Mouse (Mus musculus) hindbrain, embryonic 12.5 days (tissue): Measurements from ENCODE around the gene Dock4. TPM values are rescaled to one million over a fixed set of nuclear protein-coding genes. Genes with fewer than 3 reads are reported as not detected.
A peak's percentile ranks its signal among the peaks of the same experiment; 100 is the strongest.

Experiments
- ATAC-seq: fragments of 200-750 bp; cut with Nextera tagmentation; 2 replicates; pipeline ENCODE4 v1.8.0; 2017; ENCODE audit warnings: moderate TSS enrichment; ENCODE audit not compliant: low FRiP score
- H3K27ac ChIP-seq: fragments of 300-500 bp; sonication (generic); 2 replicates; pipeline ENCODE4 v1.5.1; 2016; ENCODE audit warnings: mild to moderate bottlenecking
- H3K27me3 ChIP-seq: fragments of 300-500 bp; sonication (generic); 2 replicates; pipeline ENCODE4 v1.6.1; 2016; ENCODE audit warnings: mild to moderate bottlenecking
- H3K36me3 ChIP-seq: fragments of 300-500 bp; sonication (generic); 2 replicates; pipeline ENCODE4 v1.6.1; 2016; ENCODE audit warnings: mild to moderate bottlenecking
- H3K4me1 ChIP-seq: fragments of 300-500 bp; sonication (generic); 2 replicates; pipeline ENCODE4 v1.6.1; 2016
- H3K4me2 ChIP-seq: fragments of 300-500 bp; sonication (generic); replicated peaks from 2 replicates; pipeline ENCODE4 v1.6.1; 2016; ENCODE audit warnings: mild to moderate bottlenecking
- H3K4me3 ChIP-seq: fragments of 300-500 bp; sonication (generic); 2 replicates; pipeline ENCODE4 v1.5.1; 2016; ENCODE audit warnings: mild to moderate bottlenecking
- H3K9ac ChIP-seq: fragments of 300-500 bp; sonication (generic); 2 replicates; pipeline ENCODE4 v1.6.1; 2016; ENCODE audit warnings: mild to moderate bottlenecking, moderate library complexity
- H3K9me3 ChIP-seq: fragments of 300-500 bp; sonication (generic); replicated peaks from 2 replicates; pipeline ENCODE4 v1.6.1; 2016; ENCODE audit warnings: mild to moderate bottlenecking
- WGBS: fragments of 180-500 bp; shearing (Covaris S2); methylation state at CpG from one replicate; pipeline ENCODE4 v1.1.7; 2016; 5-methylcytosine and 5-hydroxymethylcytosine counted together
- polyA plus RNA-seq: library from polyadenylated mRNA; unstranded; fragments of >200 nt; fragmentation: Nextera tagmentation; extraction: Ambion mirVana; gene quantifications from 2 replicates; pipeline ENCODE4 v1.2.1, GENCODE M21; 2016

The Dock4 gene
- polyA plus RNA-seq, 1 experiment from 2014 or later, result 45.0 TPM

DNA sequence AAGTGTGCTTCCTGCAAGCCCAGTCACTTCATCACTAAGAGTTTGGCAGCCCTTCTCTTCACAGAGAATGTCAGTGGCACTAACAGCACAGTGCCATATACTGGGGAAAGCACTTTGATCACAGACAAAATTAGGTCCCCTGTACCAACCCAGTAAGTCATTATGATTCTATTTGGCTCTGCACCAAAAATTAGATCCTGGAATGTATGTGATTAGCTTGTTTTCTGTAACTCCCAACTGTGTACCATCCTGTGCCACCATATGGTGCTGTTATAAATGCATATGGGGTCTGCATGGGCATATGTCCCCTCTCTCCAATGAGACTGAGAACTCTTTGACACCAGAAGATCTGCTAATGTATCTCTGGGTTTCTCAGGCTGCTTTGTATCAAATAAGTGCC, 382.3 kb downstream of the Dock4 start:
- Histone ChIP-seq H3K4me2 (no peak overlapping the region), H3K4me3 (no peak overlapping the region), H3K4me1 (no peaks in the 10 kb centered on the region), H3K9ac (no peak overlapping the region), H3K27ac (no peak overlapping the region), H3K27me3 (no peaks in the 10 kb centered on the region), H3K9me3 (no peaks in the 10 kb centered on the region), H3K36me3 (peaks cover 25% of the 10 kb centered on the region)
- no peak for ATAC-seq

DNA sequence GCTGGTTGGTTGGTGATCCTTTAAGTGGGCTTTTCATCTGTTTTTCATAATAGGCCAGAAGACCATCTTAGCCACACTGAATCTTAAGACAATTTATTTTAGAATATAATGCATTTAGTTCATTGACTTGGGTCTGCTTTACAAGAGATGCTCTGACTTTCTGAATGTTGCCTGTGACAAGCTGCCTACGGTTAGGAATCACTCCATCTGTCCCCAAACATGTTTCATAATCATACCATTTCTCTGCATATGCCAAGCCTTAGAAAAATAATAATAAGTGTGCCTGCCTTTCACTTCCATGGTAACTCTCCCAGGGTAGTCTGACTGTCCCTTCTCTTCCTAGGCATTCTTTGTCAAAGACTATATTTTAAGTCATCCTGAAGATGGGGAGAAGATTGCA, 383.5 kb downstream of the Dock4 start:
- no peak for ATAC-seq
- WGBS, result 88% methylated on average over 1 of the region's 1 CpGs

DNA sequence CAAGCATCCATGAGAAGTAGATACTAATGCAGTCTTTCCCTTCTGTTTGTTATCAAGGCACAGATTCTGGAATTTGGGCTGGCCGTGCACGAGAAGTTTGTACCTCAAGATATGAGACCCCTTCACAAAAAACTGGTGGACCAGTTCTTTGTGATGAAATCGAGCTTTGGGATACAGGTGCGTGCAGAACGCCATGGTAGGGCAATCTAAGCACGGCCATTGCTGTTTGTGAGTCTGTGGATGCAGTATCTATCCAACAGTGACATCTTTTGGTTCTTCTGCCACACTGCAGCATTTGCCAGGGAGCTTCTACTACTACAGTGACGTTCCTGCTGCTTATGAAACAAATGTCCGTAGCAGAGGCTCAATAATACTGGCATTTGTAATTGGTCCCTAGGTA, 386.4 kb downstream of the Dock4 start:
- Histone ChIP-seq H3K4me3 (no peak overlapping the region), H3K4me2 (no peak overlapping the region), H3K27me3 (no peaks in the 10 kb centered on the region), H3K4me1 (no peaks in the 10 kb centered on the region), H3K36me3 (peaks cover 37% of the 10 kb centered on the region), H3K9ac (no peak overlapping the region), H3K9me3 (no peaks in the 10 kb centered on the region), H3K27ac (no peak overlapping the region)
- 69% methylated on average over 8 of the region's 8 CpGs for WGBS
- ATAC-seq, result no peak

More for the DNA sequence above, 383.5 kb downstream of the Dock4 start:
- peaks cover 29% of the 10 kb centered on the region for H3K36me3 ChIP-seq
- H3K9ac ChIP-seq, result no peak overlapping the region
- H3K27me3 ChIP-seq, result no peaks in the 10 kb centered on the region
- no peak overlapping the region for H3K27ac ChIP-seq
- no peak overlapping the region for H3K4me3 ChIP-seq
- no peak overlapping the region for H3K4me2 ChIP-seq
- H3K9me3 ChIP-seq, result no peaks in the 10 kb centered on the region
- no peaks in the 10 kb centered on the region for H3K4me1 ChIP-seq

DNA sequence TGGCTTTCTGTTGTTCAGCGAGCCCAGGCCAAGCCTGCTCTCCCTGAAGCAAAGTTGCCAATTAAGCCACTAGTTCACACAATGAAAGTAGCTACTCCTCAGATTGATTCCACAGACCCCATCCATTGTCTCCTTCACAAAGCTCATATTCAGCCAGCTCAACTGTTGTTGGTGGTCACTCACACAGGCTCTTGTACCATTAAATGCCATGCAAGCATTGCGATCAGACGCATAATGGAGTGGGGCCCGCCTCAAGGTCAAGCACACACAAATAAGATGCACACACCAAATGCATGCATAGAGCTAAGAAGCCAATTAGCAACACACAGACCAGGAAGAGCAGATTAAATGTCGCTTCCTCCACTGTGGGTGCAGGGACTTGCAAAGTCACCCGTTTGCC, 391.2 kb downstream of the Dock4 start:
- Histone ChIP-seq H3K36me3 (peaks cover 27% of the 10 kb centered on the region), H3K4me1 (peaks cover 6% of the 10 kb centered on the region; the same call in 1 of the 2 replicates), H3K27me3 (no peaks in the 10 kb centered on the region), H3K9me3 (no peaks in the 10 kb centered on the region), H3K9ac (no peak overlapping the region), H3K27ac (peak overlapping the region; percentile 48), H3K4me2 (no peak overlapping the region), H3K4me3 (no peak overlapping the region)
- WGBS, result 36% methylated on average over 6 of the region's 6 CpGs
- peak; percentile 69 for ATAC-seq

DNA sequence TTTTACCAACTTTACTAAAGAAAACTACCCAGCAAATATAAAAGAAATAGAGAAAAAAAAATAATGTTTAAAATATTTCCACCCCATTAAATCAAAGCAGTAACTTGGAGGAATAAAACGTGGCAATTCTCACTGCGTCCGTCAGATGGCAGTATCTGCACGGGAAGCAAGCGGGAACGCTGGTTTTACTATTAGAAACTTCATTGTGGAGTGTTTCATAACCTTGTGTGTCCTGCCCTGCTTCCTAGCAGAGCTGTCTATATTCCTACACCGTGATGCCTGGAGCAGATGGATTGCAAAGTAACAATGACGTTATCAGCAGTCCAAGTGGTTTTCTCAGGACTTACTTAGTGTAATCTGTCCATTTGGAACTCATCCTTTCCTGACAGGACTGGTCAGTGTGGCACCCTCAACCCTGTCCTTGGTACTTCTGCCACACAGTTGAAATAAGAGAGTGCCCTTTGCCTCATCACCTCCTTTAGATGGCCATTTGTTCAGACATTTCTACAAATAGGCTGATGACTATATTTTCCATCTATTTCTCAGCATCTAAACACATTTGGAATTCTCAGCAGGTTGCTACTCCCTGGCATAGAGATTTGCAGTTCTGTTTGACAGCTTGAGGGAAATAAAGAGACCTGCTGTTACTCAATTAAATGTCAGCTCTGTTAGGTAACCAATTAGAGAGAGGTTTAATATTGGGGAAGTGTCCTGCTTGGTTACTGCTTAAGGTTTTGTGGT, 392.0 kb downstream of the Dock4 start:
- H3K9me3 ChIP-seq, result no peaks in the 10 kb centered on the region

DNA sequence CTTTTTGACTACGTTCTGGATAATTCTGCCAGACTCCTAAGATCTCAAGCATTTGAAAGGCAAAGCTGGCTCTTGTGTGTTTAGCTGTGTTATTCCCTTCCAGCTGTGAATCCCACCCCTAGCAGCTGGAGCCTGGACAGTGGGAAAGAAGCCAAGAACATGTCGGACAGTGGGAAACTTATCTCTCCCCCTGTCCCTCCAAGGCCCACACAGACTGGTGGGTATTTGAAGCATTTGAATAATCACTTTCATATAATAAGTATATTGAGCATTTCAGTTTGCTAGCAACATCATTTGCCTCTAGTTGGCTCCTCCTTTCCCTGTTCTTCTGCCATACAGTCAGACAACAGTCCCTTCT, 392.6 kb downstream of the Dock4 start:
- no peak overlapping the region for H3K4me2 ChIP-seq
- H3K27me3 ChIP-seq, result no peaks in the 10 kb centered on the region
- no peak overlapping the region for H3K9ac ChIP-seq
- ATAC-seq, result no peak
- no peak overlapping the region for H3K27ac ChIP-seq
- no peak overlapping the region for H3K4me3 ChIP-seq
- H3K36me3 ChIP-seq, result peaks cover 14% of the 10 kb centered on the region
- H3K9me3 ChIP-seq, result no peaks in the 10 kb centered on the region
- WGBS, result 72% methylated on average over 2 of the region's 2 CpGs
- H3K4me1 ChIP-seq, result peaks cover 6% of the 10 kb centered on the region; the same call in 1 of the 2 replicates

More for the DNA sequence above, 392.0 kb downstream of the Dock4 start:
- H3K9ac ChIP-seq, result no peak overlapping the region
- peaks cover 6% of the 10 kb centered on the region; the same call in 1 of the 2 replicates for H3K4me1 ChIP-seq
- H3K4me3 ChIP-seq, result no peak overlapping the region
- H3K27ac ChIP-seq, result no peak overlapping the region
- peak; percentile 62; the same call in 1 of the 2 replicates for ATAC-seq
- H3K36me3 ChIP-seq, result peaks cover 20% of the 10 kb centered on the region
- no peaks in the 10 kb centered on the region for H3K27me3 ChIP-seq
- 7% methylated on average over 8 of the region's 8 CpGs for WGBS
- no peak overlapping the region for H3K4me2 ChIP-seq

DNA sequence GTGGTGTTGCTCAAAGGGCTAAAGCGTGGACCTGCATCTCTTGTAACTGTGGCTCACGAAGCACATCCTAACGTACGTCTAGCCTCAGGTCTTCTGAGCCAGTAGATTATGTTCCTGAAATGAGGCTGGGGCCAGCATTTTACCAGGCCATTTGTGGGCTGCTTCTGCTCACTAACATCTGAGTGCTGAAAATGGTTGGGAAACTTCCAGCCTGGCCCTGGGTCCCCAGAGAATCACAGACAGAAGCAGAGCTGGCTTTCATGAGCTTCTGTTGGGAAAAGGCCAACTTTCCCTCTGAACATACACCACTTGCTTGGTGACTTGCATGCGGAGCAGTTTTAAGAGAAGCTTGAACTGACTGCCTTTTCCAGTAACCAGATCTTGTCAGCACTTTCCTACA, 393.2 kb downstream of the Dock4 start:
- H3K9ac ChIP-seq, result no peak overlapping the region
- no peak overlapping the region for H3K27ac ChIP-seq
- peaks cover 14% of the 10 kb centered on the region for H3K36me3 ChIP-seq
- no peak overlapping the region for H3K4me2 ChIP-seq
- H3K4me3 ChIP-seq, result no peak overlapping the region
- H3K9me3 ChIP-seq, result no peaks in the 10 kb centered on the region
- no peak for ATAC-seq
- peaks cover 6% of the 10 kb centered on the region; the same call in 1 of the 2 replicates for H3K4me1 ChIP-seq
- 93% methylated on average over 5 of the region's 5 CpGs for WGBS
- H3K27me3 ChIP-seq, result no peaks in the 10 kb centered on the region

DNA sequence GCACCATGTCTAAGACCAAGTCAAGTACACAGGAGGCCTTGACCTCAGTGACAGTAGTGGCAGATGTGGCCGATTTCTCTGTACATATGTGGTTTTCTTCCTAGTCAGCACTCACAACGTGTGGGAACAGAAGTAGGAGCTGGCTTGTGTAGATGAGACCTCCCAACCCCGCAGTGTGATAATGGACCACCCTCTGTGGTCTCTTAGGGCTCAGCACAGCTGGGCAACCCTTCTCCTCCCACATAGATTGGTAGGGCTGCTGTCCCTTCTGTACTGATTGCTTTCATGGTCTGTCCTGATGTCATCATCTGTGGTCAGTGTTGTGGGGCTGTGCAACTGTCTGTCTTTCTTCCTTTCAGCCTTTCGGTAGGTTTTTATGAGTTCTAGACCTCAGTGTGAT, 394.1 kb downstream of the Dock4 start:
- Histone ChIP-seq H3K9ac (no peak overlapping the region), H3K4me2 (no peak overlapping the region), H3K27me3 (no peaks in the 10 kb centered on the region), H3K4me3 (no peak overlapping the region), H3K9me3 (no peaks in the 10 kb centered on the region), H3K27ac (no peak overlapping the region), H3K4me1 (peaks cover 6% of the 10 kb centered on the region; the same call in 1 of the 2 replicates), H3K36me3 (peaks cover 10% of the 10 kb centered on the region)
- 68% methylated on average over 4 of the region's 4 CpGs for WGBS
- ATAC-seq, result no peak

DNA sequence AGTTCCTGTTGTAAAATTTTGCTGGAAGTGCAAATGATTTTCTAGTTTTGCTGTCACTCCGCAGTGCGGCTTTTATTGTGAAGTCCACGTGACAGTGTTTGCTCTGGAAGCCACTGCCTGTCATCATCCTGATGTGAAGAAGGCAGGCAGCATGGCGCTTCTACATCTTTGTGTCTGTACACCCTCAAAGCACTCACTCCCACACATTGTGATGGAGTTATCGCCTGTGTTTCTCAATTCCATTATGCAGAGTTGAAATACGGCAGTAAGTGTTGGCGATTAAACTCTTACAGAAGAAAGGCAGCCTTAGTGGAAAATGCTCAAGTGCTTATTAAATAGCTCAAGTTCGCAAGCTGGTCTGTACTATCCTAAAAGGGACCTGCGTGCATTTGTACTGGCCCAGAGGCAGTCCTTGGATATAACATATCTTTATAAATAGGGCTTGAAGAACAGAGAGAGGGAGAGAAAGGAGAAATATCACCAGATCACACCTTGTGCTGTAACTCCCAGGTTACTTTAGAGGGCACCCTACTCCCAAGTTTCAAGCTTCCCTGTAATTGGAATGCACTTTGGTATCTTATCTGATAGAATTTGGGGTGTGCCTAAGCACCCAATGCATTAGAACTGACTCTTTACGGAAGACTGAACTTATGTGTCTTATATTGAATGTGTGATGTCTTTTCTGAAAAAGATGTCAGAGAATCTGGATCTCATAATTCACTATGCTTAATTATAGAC, 396.7 kb downstream of the Dock4 start:
- Histone ChIP-seq H3K9me3 (no peaks in the 10 kb centered on the region), H3K4me2 (no peak overlapping the region), H3K36me3 (peaks cover 5% of the 10 kb centered on the region; the same call in 1 of the 2 replicates), H3K27me3 (no peaks in the 10 kb centered on the region), H3K9ac (no peak overlapping the region), H3K27ac (no peak overlapping the region), H3K4me1 (peaks cover 6% of the 10 kb centered on the region; the same call in 1 of the 2 replicates), H3K4me3 (no peak overlapping the region)
- WGBS, result 89% methylated on average over 10 of the region's 10 CpGs
- ATAC-seq, result no peak

DNA sequence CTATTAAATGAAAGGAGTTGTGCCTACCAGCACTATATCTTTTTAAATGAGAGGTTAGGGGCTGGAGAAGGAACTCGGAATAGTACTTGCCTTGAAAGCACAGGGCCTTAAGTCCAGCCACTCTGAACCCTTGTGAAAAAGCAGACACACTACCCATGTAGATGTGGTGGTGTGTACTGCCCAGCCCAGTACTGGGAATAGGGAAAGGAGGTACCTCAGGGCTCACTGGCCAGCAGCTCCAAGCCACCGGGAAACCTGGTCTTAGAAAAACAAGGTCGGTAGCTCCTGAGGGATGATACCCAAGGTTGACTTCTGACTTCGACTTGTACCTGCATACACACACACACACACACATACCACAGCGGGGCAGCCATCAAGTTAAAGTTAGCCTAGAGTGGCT, 397.2 kb downstream of the Dock4 start:
- 83% methylated on average over 5 of the region's 5 CpGs for WGBS
- Histone ChIP-seq H3K9me3 (no peaks in the 10 kb centered on the region), H3K4me3 (no peak overlapping the region), H3K36me3 (peaks cover 5% of the 10 kb centered on the region; the same call in 1 of the 2 replicates), H3K4me1 (peaks cover 3% of the 10 kb centered on the region; the same call in 1 of the 2 replicates), H3K4me2 (no peak overlapping the region), H3K9ac (no peak overlapping the region), H3K27ac (no peak overlapping the region), H3K27me3 (no peaks in the 10 kb centered on the region)
- ATAC-seq, result no peak

DNA sequence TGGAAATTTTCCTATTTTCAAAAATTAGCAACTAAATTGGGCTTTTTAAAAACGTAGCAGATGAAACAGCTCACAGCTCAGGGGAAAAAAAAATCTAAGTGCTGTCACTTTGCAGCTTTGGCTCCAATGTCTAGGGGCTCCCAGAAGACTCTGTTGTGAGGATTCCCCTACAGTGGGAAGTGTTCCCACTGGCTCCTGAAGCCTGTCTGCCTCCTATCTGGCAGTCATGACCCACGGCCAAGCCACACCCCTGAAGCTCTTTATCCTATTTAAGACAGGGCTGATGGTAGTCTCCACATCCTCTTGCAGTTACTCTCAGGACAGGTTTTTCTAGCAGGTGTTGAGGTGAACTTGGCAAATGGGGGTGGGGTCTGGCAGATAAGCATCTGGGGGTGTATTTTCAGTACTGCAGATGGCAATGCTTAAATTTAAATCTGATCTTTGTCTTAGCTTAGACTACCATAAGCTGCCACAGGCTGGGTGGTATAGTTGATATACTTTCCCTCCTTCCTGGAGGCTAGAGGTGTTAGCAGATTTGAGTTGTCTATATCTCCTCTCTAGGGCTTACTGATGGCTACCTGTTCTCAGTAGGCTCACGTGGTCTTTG, 397.8 kb downstream of the Dock4 start:
- no peak for ATAC-seq
- Histone ChIP-seq H3K27ac (no peak overlapping the region), H3K9me3 (no peaks in the 10 kb centered on the region), H3K4me3 (no peak overlapping the region), H3K27me3 (no peaks in the 10 kb centered on the region), H3K4me1 (no peaks in the 10 kb centered on the region), H3K9ac (no peak overlapping the region), H3K36me3 (peaks cover 5% of the 10 kb centered on the region; the same call in 1 of the 2 replicates), H3K4me2 (no peak overlapping the region)
- 84% methylated on average over 3 of the region's 3 CpGs for WGBS

DNA sequence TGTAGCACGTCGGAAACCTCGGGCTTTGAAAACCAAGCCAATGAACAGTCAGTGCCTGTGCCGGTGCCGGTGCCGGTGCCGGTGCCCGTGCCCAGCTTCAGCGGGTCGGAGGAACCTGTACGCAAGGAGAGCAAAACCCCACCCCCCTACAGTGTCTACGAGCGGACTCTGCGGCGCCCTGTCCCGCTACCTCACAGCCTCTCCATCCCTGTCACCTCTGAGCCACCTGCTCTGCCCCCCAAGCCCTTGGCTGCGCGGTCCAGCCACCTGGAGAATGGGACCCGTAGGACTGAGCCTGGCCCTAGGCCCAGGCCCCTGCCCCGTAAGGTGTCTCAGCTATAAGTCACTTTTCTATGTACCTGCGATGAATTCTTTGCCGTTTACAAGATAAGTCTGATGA, 398.6 kb downstream of the Dock4 start:
- H3K36me3 ChIP-seq, result peaks cover 5% of the 10 kb centered on the region; the same call in 1 of the 2 replicates
- no peak overlapping the region for H3K9ac ChIP-seq
- WGBS, result 93% methylated on average over 22 of the region's 22 CpGs
- H3K27ac ChIP-seq, result no peak overlapping the region
- no peaks in the 10 kb centered on the region for H3K4me1 ChIP-seq
- no peak overlapping the region for H3K4me3 ChIP-seq
- ATAC-seq, result no peak
- no peaks in the 10 kb centered on the region for H3K9me3 ChIP-seq
- no peak overlapping the region for H3K4me2 ChIP-seq
- no peaks in the 10 kb centered on the region for H3K27me3 ChIP-seq
